Mouse (Mus musculus): ENCODE results near the gene Paqr6. TPM values are rescaled to one million over a fixed set of nuclear protein-coding genes. Genes with fewer than 3 reads are reported as not detected.
"Not testable (repeated sequence)": the region's sequence is repeated elsewhere in the genome, so short reads cannot be mapped to it uniquely, and the experiment has no call there.

Paqr6 gene
- polyA plus RNA-seq, 1 experiment from 2014 or later = 16.6 TPM

DNA sequence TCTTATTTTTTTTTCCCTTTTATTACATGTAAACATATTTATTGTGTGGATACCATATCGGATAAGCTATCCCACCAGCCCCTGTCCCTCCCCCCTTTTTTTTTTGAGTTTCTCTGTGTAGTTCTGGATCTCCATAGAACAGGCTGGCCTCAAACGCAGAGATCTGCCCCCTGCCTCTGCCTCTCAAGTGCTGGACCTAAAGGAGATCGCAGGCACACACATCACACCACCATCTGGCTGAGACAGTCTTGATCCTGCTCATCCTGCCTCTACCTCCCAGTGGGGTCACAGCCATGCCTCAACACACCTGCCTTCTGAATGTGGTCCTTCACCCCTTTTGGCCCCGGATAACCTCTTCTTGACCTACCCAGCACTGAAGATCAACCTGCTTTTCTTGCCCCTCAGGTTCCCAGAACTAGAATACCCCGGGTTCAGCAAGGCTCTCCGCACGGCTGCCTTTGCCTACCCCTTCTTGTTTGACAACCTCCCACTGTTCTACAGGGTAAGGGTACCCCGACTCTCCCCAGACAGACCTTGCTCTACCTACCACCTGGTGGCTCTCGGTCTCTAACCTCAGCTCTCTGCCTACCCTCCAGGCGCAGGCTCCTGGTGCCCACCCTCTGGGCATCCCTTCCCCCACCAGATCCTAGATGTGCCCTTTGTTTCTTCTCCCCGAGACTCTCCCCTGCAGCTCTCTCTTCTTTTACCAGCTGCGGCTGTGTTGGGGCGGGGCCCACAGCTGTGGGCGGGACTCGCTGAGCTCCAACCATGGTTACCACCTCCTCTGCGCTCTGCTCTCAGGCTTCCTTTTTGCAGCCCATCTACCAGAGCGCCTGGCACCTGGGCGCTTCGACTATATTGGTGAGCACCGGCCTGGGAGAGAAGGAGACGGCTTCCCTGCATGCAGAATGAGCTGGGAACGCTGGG is 17.3 kb downstream of the Paqr6 start:
- H3K36me3 ChIP-seq (ENCODE audit: insufficient read depth, low read length); H3K9ac ChIP-seq (ENCODE audit: low read depth, low read length); H3K27me3 ChIP-seq (ENCODE audit: insufficient read depth, low read length); H3K4me3 ChIP-seq (replicated peaks; ENCODE audit: low read depth, low read length); H3K4me1 ChIP-seq (replicated peaks; ENCODE audit: insufficient read depth, low read length); H3K9me3 ChIP-seq (replicated peaks; ENCODE audit: low read length); H3K27ac ChIP-seq: not testable (repeated sequence)
- DNase-seq (ENCODE audit: low spot score) (peak; percentile 57), ATAC-seq (replicated peaks; ENCODE audit: low FRiP score, low read depth) (peak; percentile 85)
- 10% methylated on average over 18 of the region's 22 CpGs for WGBS
- H3K4me2 ChIP-seq (ENCODE audit: low read length) = peak overlapping the region; percentile 45

DNA sequence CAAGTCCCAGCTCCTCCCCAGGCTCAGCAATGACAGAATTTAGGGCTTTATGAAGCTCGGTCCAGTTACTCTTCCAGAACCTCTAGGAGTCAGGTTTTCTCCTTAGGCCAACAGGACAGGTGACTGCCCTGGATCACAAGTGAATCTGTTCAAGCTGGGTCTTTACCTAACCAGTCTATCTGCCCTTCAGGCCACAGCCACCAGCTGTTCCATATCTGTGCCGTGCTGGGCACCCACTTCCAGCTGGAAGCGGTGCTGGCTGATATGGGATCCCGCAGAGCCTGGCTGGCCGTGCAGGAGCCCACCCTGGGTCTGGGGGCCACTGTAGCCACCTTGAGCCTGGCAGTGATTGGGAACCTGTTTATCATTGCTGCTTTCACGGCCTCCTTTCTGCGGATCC is 18.0 kb downstream of the Paqr6 start:
- not testable (repeated sequence) for H3K9me3 ChIP-seq (replicated peaks; ENCODE audit: low read length); DNase-seq (ENCODE audit: low spot score); ATAC-seq (replicated peaks; ENCODE audit: low FRiP score, low read depth); H3K9ac ChIP-seq (ENCODE audit: low read depth, low read length); H3K4me2 ChIP-seq (ENCODE audit: low read length); H3K4me1 ChIP-seq (replicated peaks; ENCODE audit: insufficient read depth, low read length); H3K36me3 ChIP-seq (ENCODE audit: insufficient read depth, low read length); H3K27me3 ChIP-seq (ENCODE audit: insufficient read depth, low read length); H3K4me3 ChIP-seq (replicated peaks; ENCODE audit: low read depth, low read length); H3K27ac ChIP-seq
- WGBS = 0% methylated on average over 1 of the region's 7 CpGs

DNA sequence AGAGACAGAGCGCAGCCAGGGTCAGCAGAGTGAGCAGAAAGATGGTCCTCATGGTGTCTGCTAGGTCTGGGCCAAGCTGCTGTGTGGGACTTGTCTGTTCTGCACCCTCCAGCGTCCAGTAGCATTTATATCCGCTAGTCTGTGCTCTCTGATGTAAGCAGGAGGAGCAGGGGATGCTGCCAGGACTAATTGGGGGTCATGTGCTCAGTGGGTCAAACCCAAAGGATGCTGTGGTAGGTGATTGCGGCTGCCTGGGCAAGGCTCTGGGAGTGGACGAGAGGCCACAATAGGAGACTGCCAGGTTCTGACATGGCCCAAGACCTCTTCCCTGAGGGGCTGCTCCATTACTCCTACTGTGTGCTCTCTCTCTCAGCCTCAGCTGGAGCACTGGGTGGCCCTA is 20.0 kb downstream of the Paqr6 start, which contains the start of gene Bglap:
Gene Bglap, minus strand, starts transcription at position 101 of the 400 bp plus-strand sequence.
- Histone ChIP-seq H3K4me1 (replicated peaks; ENCODE audit: insufficient read depth, low read length) (no peaks in the 10 kb centered on the region), H3K4me3 (replicated peaks; ENCODE audit: low read depth, low read length) (no peak within 1 kb of the TSS), H3K9ac (ENCODE audit: low read depth, low read length) (no peak within 1 kb of the TSS), H3K27ac (no peak within 1 kb of the TSS), H3K36me3 (ENCODE audit: insufficient read depth, low read length) (no peaks in the 10 kb centered on the region), H3K4me2 (ENCODE audit: low read length) (no peak within 1 kb of the TSS), H3K27me3 (ENCODE audit: insufficient read depth, low read length) (no peaks in the 10 kb centered on the region), H3K9me3 (replicated peaks; ENCODE audit: low read length) (no peaks in the 10 kb centered on the region)
- 71% methylated on average over 5 of the region's 5 CpGs for WGBS
- no peak for TF ChIP-seq CTCF (IDR thresholded peaks at IDR 0.05; ENCODE audit: low read depth)
- no peak for DNase-seq (ENCODE audit: low spot score)
- ATAC-seq (replicated peaks; ENCODE audit: low FRiP score, low read depth) = no peak

DNA sequence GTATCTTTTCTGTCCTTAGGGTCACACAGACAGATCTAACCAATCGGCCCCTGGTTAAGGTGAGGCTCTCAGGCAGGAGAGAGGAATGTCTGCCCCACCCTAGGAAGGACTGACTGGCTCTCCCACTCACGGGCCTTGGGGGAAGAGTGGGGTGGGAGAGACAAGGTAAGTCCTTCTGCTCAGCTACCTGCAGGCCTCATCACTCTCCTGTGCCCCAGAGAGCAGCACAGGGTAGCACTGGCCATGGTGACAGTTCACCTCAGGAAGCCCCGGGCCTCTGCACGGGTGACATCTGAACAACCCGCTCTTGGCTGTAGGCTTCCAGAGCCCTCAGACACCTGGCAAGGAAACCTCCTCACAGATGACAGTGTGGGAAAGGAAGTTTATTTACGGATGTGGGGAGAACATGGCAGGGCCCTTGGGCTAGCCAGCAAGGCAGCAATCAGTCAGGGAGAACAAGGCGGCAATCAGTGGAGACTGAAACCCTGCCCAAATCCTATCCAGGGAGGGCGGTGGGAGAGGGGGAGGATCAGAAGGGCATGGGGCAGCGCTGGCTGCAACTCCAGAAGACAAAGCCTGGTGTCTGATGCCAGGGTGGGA is 29.5 kb downstream of the Paqr6 start:
- Histone ChIP-seq H3K4me2 (ENCODE audit: low read length) (no peak overlapping the region), H3K36me3 (ENCODE audit: insufficient read depth, low read length) (0 out of 2 replicates have a peak, but pooled peaks cover 10% of the 10 kb centered on the region), H3K27ac (no peak overlapping the region), H3K4me3 (replicated peaks; ENCODE audit: low read depth, low read length) (no peak overlapping the region), H3K9ac (ENCODE audit: low read depth, low read length) (no peak overlapping the region), H3K4me1 (replicated peaks; ENCODE audit: insufficient read depth, low read length) (no peaks in the 10 kb centered on the region), H3K9me3 (replicated peaks; ENCODE audit: low read length) (no peaks in the 10 kb centered on the region; the same call in 1 of the 2 replicates), H3K27me3 (ENCODE audit: insufficient read depth, low read length) (no peaks in the 10 kb centered on the region)
- ATAC-seq (replicated peaks; ENCODE audit: low FRiP score, low read depth) (no peak), DNase-seq (ENCODE audit: low spot score) (no peak)
- 70% methylated on average over 9 of the region's 9 CpGs for WGBS
- TF ChIP-seq CTCF (IDR thresholded peaks at IDR 0.05; ENCODE audit: low read depth) = no peak

DNA sequence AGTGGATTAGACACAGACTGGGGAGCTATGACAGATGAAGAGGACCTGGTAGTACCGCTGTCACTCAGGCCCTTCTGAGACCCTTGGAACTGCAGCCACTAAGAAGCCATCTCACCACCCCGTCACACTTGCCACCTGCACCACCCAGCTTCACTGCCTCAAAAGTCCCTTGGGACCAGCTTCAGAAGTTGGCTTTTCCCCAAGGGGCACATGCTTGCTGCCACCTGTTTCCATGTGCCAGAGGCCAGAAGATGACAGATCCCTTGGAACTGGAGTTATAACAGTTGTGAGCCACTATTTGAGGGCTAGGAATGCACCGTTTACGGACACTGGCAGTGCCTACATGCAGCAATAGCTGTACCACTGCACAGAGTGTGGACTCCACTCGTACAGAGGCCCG is 30.9 kb downstream of the Paqr6 start:
- 0 out of 2 replicates have a peak, but pooled peaks cover 9% of the 10 kb centered on the region for H3K36me3 ChIP-seq (ENCODE audit: insufficient read depth, low read length)
- H3K4me1 ChIP-seq (replicated peaks; ENCODE audit: insufficient read depth, low read length) = no peaks in the 10 kb centered on the region
- no peaks in the 10 kb centered on the region; the same call in 1 of the 2 replicates for H3K9me3 ChIP-seq (replicated peaks; ENCODE audit: low read length)
- H3K4me2 ChIP-seq (ENCODE audit: low read length) = no peak overlapping the region
- H3K4me3 ChIP-seq (replicated peaks; ENCODE audit: low read depth, low read length) = no peak overlapping the region
- 95% methylated on average over 6 of the region's 6 CpGs for WGBS
- no peak for TF ChIP-seq CTCF (IDR thresholded peaks at IDR 0.05; ENCODE audit: low read depth)
- H3K27ac ChIP-seq = no peak overlapping the region
- H3K9ac ChIP-seq (ENCODE audit: low read depth, low read length) = no peak overlapping the region
- DNase-seq (ENCODE audit: low spot score) (no peak), ATAC-seq (replicated peaks; ENCODE audit: low FRiP score, low read depth) (no peak)
- no peaks in the 10 kb centered on the region for H3K27me3 ChIP-seq (ENCODE audit: insufficient read depth, low read length)

DNA sequence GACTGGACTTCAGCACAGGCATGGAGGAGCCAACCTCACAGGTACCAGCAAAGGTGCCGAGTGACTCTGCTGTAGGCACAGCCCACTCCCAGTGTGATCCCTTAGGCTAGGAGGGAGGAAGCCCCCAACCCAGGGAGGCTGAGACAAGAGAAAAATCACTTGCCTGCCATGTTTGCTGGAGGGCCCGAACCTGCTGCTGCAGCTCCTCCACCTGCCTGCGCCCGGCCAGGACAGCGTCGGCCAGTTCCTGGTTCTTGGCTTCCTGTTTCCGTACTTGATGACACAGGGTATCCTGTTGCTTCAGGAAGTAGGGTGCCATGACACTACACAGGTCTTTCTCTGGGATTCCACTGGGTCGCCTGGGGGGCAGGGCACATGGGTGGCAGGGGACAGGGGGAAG is 31.4 kb downstream of the Paqr6 start:
- no peak for DNase-seq (ENCODE audit: low spot score)
- ATAC-seq (replicated peaks; ENCODE audit: low FRiP score, low read depth) = no peak
- 82% methylated on average over 8 of the region's 8 CpGs for whole genome bisulfite sequencing

More for the DNA sequence above, 31.4 kb downstream of the Paqr6 start:
- Histone ChIP-seq H3K9me3 (replicated peaks; ENCODE audit: low read length) (no peaks in the 10 kb centered on the region), H3K4me2 (ENCODE audit: low read length) (no peak overlapping the region), H3K4me3 (replicated peaks; ENCODE audit: low read depth, low read length) (no peak overlapping the region), H3K9ac (ENCODE audit: low read depth, low read length) (no peak overlapping the region), H3K36me3 (ENCODE audit: insufficient read depth, low read length) (0 out of 2 replicates have a peak, but pooled peaks cover 8% of the 10 kb centered on the region), H3K27ac (no peak overlapping the region), H3K27me3 (ENCODE audit: insufficient read depth, low read length) (no peaks in the 10 kb centered on the region), H3K4me1 (replicated peaks; ENCODE audit: insufficient read depth, low read length) (no peaks in the 10 kb centered on the region)
- no peak for TF ChIP-seq CTCF (IDR thresholded peaks at IDR 0.05; ENCODE audit: low read depth)
